Mouse (Mus musculus) embryonic facial prominence, embryonic 13.5 days (tissue): Measurements from ENCODE around the gene Mmp11. TPM values are rescaled to one million over a fixed set of nuclear protein-coding genes. Genes with fewer than 3 reads are reported as not detected.

Experiments used
- polyA plus RNA-seq: library from polyadenylated mRNA; unstranded; fragments of >200 nt; fragmentation: Nextera tagmentation; extraction: Ambion mirVana; gene quantifications from 2 replicates; pipeline ENCODE4 v1.2.1, GENCODE M21; 2015

Mmp11 gene
- polyA plus RNA-seq, 1 experiment from 2014 or later = 123 TPM

Other genes starting within 250 kb of the Mmp11 start
- gene Cabin1, start 172.2 kb downstream of the Mmp11 start, polyA plus RNA-seq = 30.0 and 33.9 TPM in 2 replicates
- 77.3 and 79.2 TPM in 2 replicates for gene Ddt, start 163.1 kb downstream of the Mmp11 start, polyA plus RNA-seq
- gene Gm20441, start 155.5 kb downstream of the Mmp11 start, polyA plus RNA-seq = not detected in 2 replicates
- gene Gstt3, start 155.1 kb downstream of the Mmp11 start, polyA plus RNA-seq = 11.8 and 16.7 TPM in 2 replicates
- gene Gstt1, start 137.9 kb downstream of the Mmp11 start, polyA plus RNA-seq = 9.9 and 17.6 TPM in 2 replicates
- not detected in 2 replicates for gene Gstt4, start 114.0 kb downstream of the Mmp11 start, polyA plus RNA-seq
- 5.9 and 9.1 TPM in 2 replicates for gene Gstt2, start 99.1 kb downstream of the Mmp11 start, polyA plus RNA-seq
- gene Mif, start 76.3 kb downstream of the Mmp11 start, polyA plus RNA-seq = 1,667 and 1,727 TPM in 2 replicates
- gene Derl3, start 43.1 kb downstream of the Mmp11 start, polyA plus RNA-seq = 2.6 and 3.9 TPM in 2 replicates
- 229 and 250 TPM in 2 replicates for gene Smarcb1, start 14.9 kb downstream of the Mmp11 start, polyA plus RNA-seq
- gene Chchd10, start 3.4 kb downstream of the Mmp11 start, polyA plus RNA-seq = 9.4 and 9.5 TPM in 2 replicates
- gene Gm867, start 4.2 kb upstream of the Mmp11 start, polyA plus RNA-seq = 0.61 TPM in 1 of 2 replicates, not detected in the other
- gene Vpreb3, start 6.6 kb upstream of the Mmp11 start, polyA plus RNA-seq = 0.37 and 1.1 TPM in 2 replicates
- gene Gm5134, start 18.0 kb upstream of the Mmp11 start, polyA plus RNA-seq = not detected in 2 replicates
- 18.9 and 19.1 TPM in 2 replicates for gene Zfp280b, start 96.2 kb upstream of the Mmp11 start, polyA plus RNA-seq
- not detected in 2 replicates for gene Slc5a4b, start 174.5 kb upstream of the Mmp11 start, polyA plus RNA-seq
- gene Slc5a4a, start 211.0 kb upstream of the Mmp11 start, polyA plus RNA-seq = not detected in 2 replicates